Comparison of ENCODE assay signal across 16 mouse cellular contexts in genomic region chr10:52169841-52170240, GRCm38 (mm10). TPM values are rescaled to one million over a fixed set of nuclear protein-coding genes. Genes with fewer than 3 reads are reported as not detected.
A peak's percentile ranks its signal among the peaks of the same experiment; 100 is the strongest.
DNase-seq lines count a peak whose midpoint lies in the region.
"Had no signal": no experiment of that assay in that cellular context is flagged by ENCODE, and none has a peak within 500 bp of the region (broad histone marks: within the 10 kb centered on the region; RNA-seq: fewer than 3 reads in every experiment).

No protein-coding gene starts in this region.

- peak; percentile 10 for DNase-seq in heart, postnatal 4 days
- DNase-seq in heart, postnatal 36 days, result no peak
- DNase-seq in kidney, postnatal 4 days, result peak; percentile 30 to 32
- DNase-seq in kidney, adult 8-10 months, result no peak
- peak; percentile 3 for DNase-seq in 3T3-L1 (ENCODE audit: low read depth, low spot score)
- peak; percentile 9 for DNase-seq in NIH3T3 (ENCODE audit: low read depth)
- DNase-seq in right cerebral cortex, postnatal 4 days, result no peak
- DNase-seq: cerebellum, adult 11-12 months; cerebellum, postnatal 25 days; gastrocnemius, postnatal 36 days; liver; retina, postnatal 1 day; thymus, postnatal 25 days had no signal

- intact Hi-C loops in heart, postnatal 36 days (cut with DNase I), result no loop called here

RNA-seq across cellular contexts. Expression of gene Ros1, which starts 25.2 kb away (rescaled TPM):
- not detected for total RNA-seq in heart, postnatal 4 days (2021)
- total RNA-seq in heart, postnatal 36 days (2021), result under 1 TPM in 1 of 2 experiments, not detected in 1; 0.03 TPM
- total RNA-seq: hematopoietic stem cell, adult 5-6 weeks; layer of hippocampus, postnatal 10 days; left cerebral cortex, adult 2 months had no signal

Comparison
In these comparisons a context has a peak if more than half of its experiments do, and no peak if none do; other contexts are left out.
1. DNase-seq: peak in heart, postnatal 4 days (single experiment), kidney, postnatal 4 days (2 of 2), 3T3-L1 (single experiment) and NIH3T3 (single experiment); none in heart, postnatal 36 days (0 of 2), kidney, adult 8-10 months (0 of 2) and right cerebral cortex, postnatal 4 days (single experiment).